Mouse (Mus musculus): ENCODE data around the gene Sod1.

DNA sequence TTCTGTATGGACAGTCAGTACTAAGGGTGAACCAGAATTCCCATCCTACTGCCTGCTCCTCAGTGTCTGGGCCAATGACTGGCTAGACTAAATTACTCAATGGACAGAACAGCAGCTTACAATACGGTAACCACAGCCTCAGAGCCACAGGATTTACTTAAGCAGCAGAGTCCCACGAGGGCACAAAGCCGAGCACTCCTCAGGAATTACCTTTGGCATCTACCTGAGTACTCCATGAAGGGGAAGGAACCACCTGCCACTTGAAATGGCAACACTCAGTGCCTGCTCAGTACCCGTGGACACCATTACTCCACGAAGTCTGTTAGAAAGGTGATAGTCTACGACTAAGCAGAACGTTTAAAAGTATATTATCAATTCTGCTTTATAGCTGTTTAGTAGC, 10.7 kb downstream of the Sod1 start:
- TF ChIP-seq POLR2A (IDR thresholded peaks at IDR 0.05; ENCODE audit: low read depth, low read length) (no peak), CTCF (conservative IDR thresholded peaks at IDR 0.05; ENCODE audit: insufficient read depth, insufficient read length, low read depth, low read length) (no peak)

Measured in kidney, adult 2 months (tissue).